Mouse (Mus musculus): ENCODE results near the gene 4930590J08Rik. TPM values are rescaled to one million over a fixed set of nuclear protein-coding genes. Genes with fewer than 3 reads are reported as not detected.
A peak's percentile ranks its signal among the peaks of the same experiment; 100 is the strongest.
"Not testable (repeated sequence)": the region's sequence is repeated elsewhere in the genome, so short reads cannot be mapped to it uniquely, and the experiment has no call there.

4930590J08Rik gene
- polyA plus RNA-seq, 1 experiment: 0.22 TPM

DNA sequence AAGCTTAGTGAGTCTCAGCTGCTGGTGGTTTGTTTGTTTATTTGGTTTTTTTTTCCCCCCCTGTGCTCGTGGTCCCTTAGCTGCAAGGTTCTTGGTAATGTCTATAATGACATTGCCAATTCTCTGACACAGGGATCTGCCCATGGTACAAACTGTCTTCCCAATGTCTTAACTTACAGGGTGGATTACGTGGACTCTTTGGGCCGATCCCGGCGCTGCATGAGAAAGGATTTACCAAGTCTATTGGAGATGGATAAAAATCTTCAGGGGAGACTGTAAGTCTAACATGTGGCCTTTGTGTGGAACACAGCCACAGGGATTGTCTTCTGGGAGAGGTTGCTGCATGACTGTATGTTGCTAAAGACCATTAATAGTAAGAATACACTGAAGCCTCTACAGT lies 12.0 kb upstream of the 4930590J08Rik start:
- no peak for DNase-seq
- Histone ChIP-seq H3K4me3 (replicated peaks; ENCODE audit: extremely low read depth, low read depth, low read length) (no peak overlapping the region), H3K4me1 (ENCODE audit: control insufficient read depth, insufficient read depth, low read length) (no peaks in the 10 kb centered on the region)
- 88% methylated on average over 5 of the region's 5 CpGs for WGBS
- no peak for TF ChIP-seq CTCF (IDR thresholded peaks at IDR 0.05; ENCODE audit: insufficient read depth, low read length)
- no peak for TF ChIP-seq POLR2A (IDR thresholded peaks at IDR 0.05; ENCODE audit: borderline replicate concordance, extremely low read depth, low read depth, low read length)

DNA sequence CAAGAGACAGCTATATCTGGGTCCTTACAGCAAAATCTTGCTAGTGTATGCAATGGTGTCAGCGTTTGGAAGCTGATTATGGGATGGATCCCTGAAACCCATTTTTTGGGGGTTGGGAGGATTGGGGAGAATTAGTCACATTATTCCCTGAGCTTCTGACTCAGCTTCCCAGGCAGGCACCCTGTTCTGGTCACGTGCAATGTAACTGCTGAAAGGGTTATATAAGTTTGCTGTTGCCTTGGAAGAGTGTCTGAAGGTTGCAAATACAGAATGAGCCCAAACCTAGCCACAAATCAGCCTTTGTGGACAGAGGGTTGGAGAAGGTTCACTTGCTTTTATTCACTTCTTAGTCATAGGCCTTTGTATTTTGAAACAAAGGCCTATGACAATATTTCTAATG lies 10.8 kb upstream of the 4930590J08Rik start:
- 92% methylated on average over 2 of the region's 2 CpGs for WGBS
- DNase-seq: no peak
- H3K4me1 ChIP-seq (ENCODE audit: control insufficient read depth, insufficient read depth, low read length): no peaks in the 10 kb centered on the region

DNA sequence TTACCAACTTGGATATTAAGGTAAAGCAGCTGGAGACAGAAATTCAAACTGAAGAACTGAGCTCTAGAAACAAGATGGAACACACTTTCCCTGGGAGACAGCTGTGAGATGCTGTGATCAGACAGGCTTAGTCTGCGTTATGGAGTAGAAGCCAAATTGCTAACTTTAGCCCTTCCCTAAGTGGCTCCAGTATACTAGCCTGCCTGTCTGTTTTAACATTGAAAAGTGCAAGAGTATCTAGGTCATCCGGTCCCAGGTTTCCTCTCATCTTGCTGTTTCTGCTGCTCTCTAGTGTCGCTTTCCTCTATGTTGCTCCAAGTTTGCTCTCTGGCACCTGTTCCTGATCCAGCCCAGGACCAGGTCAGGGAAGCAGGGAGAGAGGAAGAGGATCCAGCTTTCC lies 5.8 kb upstream of the 4930590J08Rik start:
- Histone ChIP-seq H3K4me1 (ENCODE audit: control insufficient read depth, insufficient read depth, low read length) (no peaks in the 10 kb centered on the region), H3K4me3 (replicated peaks; ENCODE audit: extremely low read depth, low read depth, low read length) (no peak overlapping the region)
- TF ChIP-seq POLR2A (IDR thresholded peaks at IDR 0.05; ENCODE audit: borderline replicate concordance, extremely low read depth, low read depth, low read length) (no peak), CTCF (IDR thresholded peaks at IDR 0.05; ENCODE audit: insufficient read depth, low read length) (no peak)
- no peak for DNase-seq
- WGBS: 90% methylated on average over 3 of the region's 3 CpGs

More for the DNA sequence above, 10.8 kb upstream of the 4930590J08Rik start:
- TF ChIP-seq CTCF (IDR thresholded peaks at IDR 0.05; ENCODE audit: insufficient read depth, low read length): no peak
- no peak for TF ChIP-seq POLR2A (IDR thresholded peaks at IDR 0.05; ENCODE audit: borderline replicate concordance, extremely low read depth, low read depth, low read length)
- no peak overlapping the region for H3K4me3 ChIP-seq (replicated peaks; ENCODE audit: extremely low read depth, low read depth, low read length)

DNA sequence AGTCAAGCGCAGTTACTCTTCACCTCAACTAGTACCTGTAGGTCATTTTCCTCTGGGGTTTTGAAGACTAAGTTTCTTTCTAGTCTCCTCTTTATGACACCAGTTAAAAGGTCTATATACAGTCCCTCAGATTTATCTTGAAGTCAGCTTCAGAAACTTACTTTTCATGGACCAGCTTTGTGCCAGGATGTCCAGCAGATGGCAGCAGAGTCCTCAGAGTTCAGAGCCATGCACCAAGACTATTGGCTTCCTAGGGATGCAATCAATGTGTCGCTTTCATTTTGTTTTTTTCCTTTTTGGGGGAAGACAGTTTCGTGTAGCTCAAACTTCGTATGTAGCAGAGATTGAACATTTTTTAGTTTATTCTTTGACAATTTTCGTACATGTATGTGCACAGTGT lies 1.1 kb upstream of the 4930590J08Rik start:
- DNase-seq: peak; percentile 63
- peaks cover 2% of the 10 kb centered on the region; the same call in 1 of the 2 replicates for H3K4me1 ChIP-seq (ENCODE audit: control insufficient read depth, insufficient read depth, low read length)
- TF ChIP-seq CTCF (IDR thresholded peaks at IDR 0.05; ENCODE audit: insufficient read depth, low read length) (peak; percentile 94), POLR2A (IDR thresholded peaks at IDR 0.05; ENCODE audit: borderline replicate concordance, extremely low read depth, low read depth, low read length) (no peak)
- H3K4me3 ChIP-seq (replicated peaks; ENCODE audit: extremely low read depth, low read depth, low read length): no peak overlapping the region
- 25% methylated on average over 5 of the region's 5 CpGs for WGBS

DNA sequence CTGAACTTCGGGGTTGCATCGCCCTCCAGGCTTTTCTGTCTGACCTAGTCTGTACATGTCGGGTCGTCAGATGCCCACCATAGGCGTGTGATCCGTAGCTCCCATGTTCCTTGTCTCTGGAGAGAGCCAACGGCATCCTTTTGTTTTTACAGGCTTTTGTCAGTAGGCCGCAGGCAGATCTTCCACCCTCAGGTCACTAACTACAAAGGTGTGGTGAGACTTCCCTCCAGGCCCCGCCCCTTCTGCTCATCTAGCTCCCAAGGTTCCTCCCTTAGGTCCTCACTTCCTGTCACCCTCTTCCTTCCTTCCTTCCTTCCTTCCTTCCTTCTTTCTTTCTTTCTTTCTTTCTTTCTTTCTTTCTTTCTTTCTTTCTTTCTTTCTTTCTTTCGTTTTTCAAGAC lies 11.4 kb downstream of the 4930590J08Rik start:
- Histone ChIP-seq H3K4me3 (replicated peaks; ENCODE audit: extremely low read depth, low read depth, low read length) (no peak overlapping the region), H3K4me1 (ENCODE audit: control insufficient read depth, insufficient read depth, low read length) (no peaks in the 10 kb centered on the region)
- 87% methylated on average over 10 of the region's 10 CpGs for WGBS
- TF ChIP-seq POLR2A (IDR thresholded peaks at IDR 0.05; ENCODE audit: borderline replicate concordance, extremely low read depth, low read depth, low read length) (no peak), CTCF (IDR thresholded peaks at IDR 0.05; ENCODE audit: insufficient read depth, low read length) (no peak)
- DNase-seq: no peak

DNA sequence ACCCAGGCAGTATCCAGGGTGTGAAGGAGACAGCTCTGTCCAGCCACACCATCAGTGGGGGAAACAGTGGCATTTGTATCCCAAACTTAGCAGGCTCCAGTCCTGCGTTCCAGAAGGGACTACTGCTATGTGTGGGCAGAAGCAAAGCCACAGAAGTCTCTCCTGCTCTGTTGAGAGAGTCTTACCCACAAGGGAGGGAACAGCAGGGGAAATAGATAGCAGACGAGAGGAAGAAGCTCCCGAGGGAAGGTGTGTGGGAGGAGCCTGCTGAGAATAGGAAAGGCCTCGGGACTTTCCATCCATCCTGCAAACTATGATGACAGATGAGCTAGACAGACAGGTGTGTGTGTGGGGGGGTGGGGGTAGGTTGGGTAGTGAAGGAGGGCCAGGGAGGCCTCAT lies 14.7 kb downstream of the 4930590J08Rik start:
- WGBS: 42% methylated on average over 4 of the region's 4 CpGs
- no peaks in the 10 kb centered on the region for H3K4me1 ChIP-seq (ENCODE audit: control insufficient read depth, insufficient read depth, low read length)
- DNase-seq: no peak
- no peak overlapping the region for H3K4me3 ChIP-seq (replicated peaks; ENCODE audit: extremely low read depth, low read depth, low read length)
- TF ChIP-seq CTCF (IDR thresholded peaks at IDR 0.05; ENCODE audit: insufficient read depth, low read length): no peak
- TF ChIP-seq POLR2A (IDR thresholded peaks at IDR 0.05; ENCODE audit: borderline replicate concordance, extremely low read depth, low read depth, low read length): no peak

DNA sequence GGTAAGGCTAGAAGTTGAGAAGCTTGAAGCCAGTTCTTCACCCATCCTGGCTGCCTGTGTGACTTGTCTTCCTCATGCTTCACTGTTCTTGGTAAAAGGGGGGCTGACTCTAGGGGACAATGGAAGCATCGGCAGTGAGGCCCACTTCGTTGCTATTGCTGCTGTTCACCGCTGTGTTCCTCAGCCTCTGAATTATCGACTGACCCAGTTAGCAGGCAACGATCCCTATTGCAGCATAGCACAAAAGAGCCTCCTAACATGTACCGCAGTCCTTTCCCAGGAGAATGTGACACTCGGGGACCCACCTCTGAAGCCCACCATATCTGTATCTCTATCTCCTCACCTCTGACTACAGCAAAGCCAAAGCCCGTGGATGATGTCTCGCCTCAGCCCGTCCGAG lies 15.1 kb downstream of the 4930590J08Rik start:
- no peak for TF ChIP-seq POLR2A (IDR thresholded peaks at IDR 0.05; ENCODE audit: borderline replicate concordance, extremely low read depth, low read depth, low read length)
- no peak for TF ChIP-seq CTCF (IDR thresholded peaks at IDR 0.05; ENCODE audit: insufficient read depth, low read length)
- Histone ChIP-seq H3K4me1 (ENCODE audit: control insufficient read depth, insufficient read depth, low read length) (no peaks in the 10 kb centered on the region), H3K4me3 (replicated peaks; ENCODE audit: extremely low read depth, low read depth, low read length) (no peak overlapping the region)
- no peak for DNase-seq
- 91% methylated on average over 11 of the region's 11 CpGs for WGBS

DNA sequence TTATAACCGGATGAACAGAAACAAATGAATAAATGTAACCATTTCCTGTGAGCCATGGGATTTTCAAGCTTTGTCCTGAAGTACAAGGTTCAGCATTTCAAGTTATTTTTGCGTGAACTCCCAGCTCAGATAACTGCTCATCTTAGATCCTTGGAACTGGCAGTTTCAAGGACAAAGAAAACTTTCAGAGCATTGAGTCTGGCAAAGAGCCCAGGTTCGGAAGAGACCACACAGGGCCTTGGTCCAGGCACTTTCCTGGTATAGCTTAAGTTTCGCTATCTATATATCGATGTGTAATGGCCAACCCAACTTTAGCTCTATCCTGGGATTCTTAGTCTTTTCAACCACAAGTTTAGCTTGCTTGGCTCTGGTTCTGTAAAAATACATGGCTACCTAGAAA lies 28.6 kb downstream of the 4930590J08Rik start:
- no peaks in the 10 kb centered on the region for H3K4me1 ChIP-seq (ENCODE audit: control insufficient read depth, insufficient read depth, low read length)
- no peak for DNase-seq
- no peak overlapping the region for H3K4me3 ChIP-seq (replicated peaks; ENCODE audit: extremely low read depth, low read depth, low read length)
- 47% methylated on average over 5 of the region's 5 CpGs for WGBS
- no peak for TF ChIP-seq CTCF (IDR thresholded peaks at IDR 0.05; ENCODE audit: insufficient read depth, low read length)
- no peak for TF ChIP-seq POLR2A (IDR thresholded peaks at IDR 0.05; ENCODE audit: borderline replicate concordance, extremely low read depth, low read depth, low read length)

DNA sequence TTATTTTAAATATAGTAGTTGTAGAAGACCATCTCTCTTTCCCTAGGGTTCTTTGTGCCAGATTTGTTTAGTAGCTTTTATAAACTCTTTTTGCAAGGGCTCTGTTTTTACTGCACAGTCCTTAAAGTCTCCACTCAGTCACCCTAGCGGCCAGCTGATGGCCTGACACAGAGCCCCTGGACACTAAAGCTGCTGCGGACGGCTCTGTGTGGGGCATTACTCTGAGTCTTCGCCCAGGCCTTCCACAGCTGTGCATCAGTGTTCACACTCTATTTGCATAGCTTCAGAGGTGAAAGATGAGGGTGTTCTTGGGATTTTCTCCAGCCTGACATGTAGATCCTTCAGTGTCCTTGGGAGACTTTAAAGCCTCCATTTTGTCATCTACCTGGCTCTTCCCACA lies 35.9 kb downstream of the 4930590J08Rik start:
- Histone ChIP-seq H3K4me3 (replicated peaks; ENCODE audit: extremely low read depth, low read depth, low read length) (no peak overlapping the region), H3K4me1 (ENCODE audit: control insufficient read depth, insufficient read depth, low read length) (no peaks in the 10 kb centered on the region)
- TF ChIP-seq POLR2A (IDR thresholded peaks at IDR 0.05; ENCODE audit: borderline replicate concordance, extremely low read depth, low read depth, low read length) (no peak), CTCF (IDR thresholded peaks at IDR 0.05; ENCODE audit: insufficient read depth, low read length) (no peak)
- 64% methylated on average over 4 of the region's 4 CpGs for WGBS
- DNase-seq: no peak

DNA sequence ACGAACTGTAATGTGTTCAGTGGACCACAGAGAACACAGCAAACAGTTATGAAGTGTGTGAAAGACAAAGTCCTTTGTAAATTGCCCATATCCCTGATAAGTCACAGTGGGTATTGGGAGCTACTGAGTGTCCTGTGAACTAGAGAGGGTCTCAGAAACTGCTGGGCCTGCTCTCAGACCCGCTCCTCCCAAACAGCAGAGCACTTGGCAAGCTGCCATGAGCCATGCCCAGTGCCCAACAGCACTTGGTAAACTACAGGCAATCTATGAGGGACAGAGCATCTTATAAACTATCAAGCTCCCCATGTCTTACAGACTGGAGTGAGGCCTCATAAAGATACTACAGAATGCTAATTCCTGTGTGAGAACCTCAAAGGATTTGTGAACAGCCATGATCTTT lies 45.8 kb downstream of the 4930590J08Rik start:
- H3K4me1 ChIP-seq (ENCODE audit: control insufficient read depth, insufficient read depth, low read length): no peaks in the 10 kb centered on the region
- no peak for TF ChIP-seq POLR2A (IDR thresholded peaks at IDR 0.05; ENCODE audit: borderline replicate concordance, extremely low read depth, low read depth, low read length)
- TF ChIP-seq CTCF (IDR thresholded peaks at IDR 0.05; ENCODE audit: insufficient read depth, low read length): no peak
- no peak for DNase-seq
- 64% methylated on average over 2 of the region's 2 CpGs for WGBS
- no peak overlapping the region for H3K4me3 ChIP-seq (replicated peaks; ENCODE audit: extremely low read depth, low read depth, low read length)

DNA sequence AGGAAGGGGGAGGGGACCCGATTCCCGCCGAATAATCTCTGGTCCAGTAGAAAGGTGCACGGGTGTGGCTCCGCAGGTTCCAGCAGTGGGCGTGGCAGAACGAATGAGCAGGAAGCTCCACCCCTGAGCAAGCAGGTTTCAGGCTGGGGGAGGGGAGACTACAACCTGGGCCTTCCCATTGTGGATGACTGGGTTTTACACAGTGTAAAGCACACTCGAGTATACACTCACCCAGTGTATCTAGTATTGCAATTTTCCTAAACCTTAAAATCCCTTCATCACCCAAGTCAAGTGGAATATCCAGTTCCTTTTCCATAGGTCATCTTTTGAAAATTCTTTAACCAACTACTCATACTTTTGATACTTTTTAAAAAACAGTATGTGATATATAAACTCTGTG lies 55.4 kb downstream of the 4930590J08Rik start:
- 28% methylated on average over 3 of the region's 8 CpGs for WGBS
- DNase-seq; H3K4me3 ChIP-seq (replicated peaks; ENCODE audit: extremely low read depth, low read depth, low read length): not testable (repeated sequence)
- H3K4me1 ChIP-seq (ENCODE audit: control insufficient read depth, insufficient read depth, low read length): peaks cover 13% of the 10 kb centered on the region; the same call in 1 of the 2 replicates
